Mouse (Mus musculus) liver, embryonic 15.5 days (tissue): ENCODE data around the gene Prss43. TPM values are rescaled to one million over a fixed set of nuclear protein-coding genes. Genes with fewer than 3 reads are reported as not detected.

ENCODE experiments used
- polyA plus RNA-seq: library from polyadenylated mRNA; unstranded; fragments of >200 nt; fragmentation: Nextera tagmentation; extraction: Ambion mirVana; gene quantifications from 2 replicates; pipeline ENCODE4 v1.2.1, GENCODE M21; 2015

Prss43 gene
- polyA plus RNA-seq, 1 experiment from 2014 or later, result not detected

Other genes starting within 250 kb of the Prss43 start
- gene Nradd, start 202.2 kb upstream of the Prss43 start, polyA plus RNA-seq, result 1.6 and 2.5 TPM in 2 replicates
- 1.8 and 2.4 TPM in 2 replicates for gene Nbeal2, start 172.5 kb upstream of the Prss43 start, polyA plus RNA-seq
- gene Ccdc12, start 170.2 kb upstream of the Prss43 start, polyA plus RNA-seq, result 60.9 and 64.9 TPM in 2 replicates
- gene Myl3, start 84.8 kb upstream of the Prss43 start, polyA plus RNA-seq, result 2.8 and 3.0 TPM in 2 replicates
- 3.0 and 3.6 TPM in 2 replicates for gene Pth1r, start 79.5 kb upstream of the Prss43 start, polyA plus RNA-seq
- gene Prss42, start 28.5 kb upstream of the Prss43 start, polyA plus RNA-seq, result not detected in 2 replicates
- not detected in 2 replicates for gene Prss44, start 12.7 kb upstream of the Prss43 start, polyA plus RNA-seq
- gene Prss45, start 7.9 kb downstream of the Prss43 start, polyA plus RNA-seq, result not detected in 2 replicates
- not detected in 2 replicates for gene Prss46, start 17.8 kb downstream of the Prss43 start, polyA plus RNA-seq
- gene Prss50, start 31.3 kb downstream of the Prss43 start, polyA plus RNA-seq, result 13.9 and 14.5 TPM in 2 replicates
- gene Als2cl, start 53.2 kb downstream of the Prss43 start, polyA plus RNA-seq, result 1.7 and 2.6 TPM in 2 replicates
- 1.8 and 2.5 TPM in 2 replicates for gene Tmie, start 53.4 kb downstream of the Prss43 start, polyA plus RNA-seq
- not detected in 2 replicates for gene Fam240a, start 90.2 kb downstream of the Prss43 start, polyA plus RNA-seq
- not detected in 2 replicates for gene Tdgf1, start 119.5 kb downstream of the Prss43 start, polyA plus RNA-seq
- 0.07 and 0.25 TPM in 2 replicates for gene Lrrc2, start 124.9 kb downstream of the Prss43 start, polyA plus RNA-seq
- gene Rtp3, start 163.9 kb downstream of the Prss43 start, polyA plus RNA-seq, result 13.2 and 13.6 TPM in 2 replicates
- 139 and 168 TPM in 2 replicates for gene Ltf, start 192.6 kb downstream of the Prss43 start, polyA plus RNA-seq
- 15.1 and 15.7 TPM in 2 replicates for gene Ccrl2, start 230.8 kb downstream of the Prss43 start, polyA plus RNA-seq